Mouse (Mus musculus): ENCODE results near the gene Bcl9.

Gene Bcl9

GRCm38 (mm10) chr3:97294334-97294733 lies 3.4 kb downstream of the Bcl9 start:
- DNase-seq = no peak

GRCm38 (mm10) chr3:97284878-97285277 lies 12.8 kb downstream of the Bcl9 start:
- no peak for DNase-seq

- no peak for DNase-seq
Measured at GRCm38 (mm10) chr3:97284056-97284455, 13.7 kb downstream of the Bcl9 start.

- DNase-seq = no peak
Measured at GRCm38 (mm10) chr3:97281426-97281825, 16.3 kb downstream of the Bcl9 start.

GRCm38 (mm10) chr3:97275708-97276107 lies 22.0 kb downstream of the Bcl9 start:
- DNase-seq = no peak

- DNase-seq = no peak
Measured at GRCm38 (mm10) chr3:97274516-97275230, 23.0 kb downstream of the Bcl9 start.

- no peak for DNase-seq
Measured at GRCm38 (mm10) chr3:97273876-97274275, 23.8 kb downstream of the Bcl9 start.

GRCm38 (mm10) chr3:97265667-97266415 lies 31.9 kb downstream of the Bcl9 start:
- DNase-seq = no peak

- DNase-seq = no peak
Measured at GRCm38 (mm10) chr3:97262235-97262634, 35.5 kb downstream of the Bcl9 start.

- no peak for DNase-seq
Measured at GRCm38 (mm10) chr3:97255706-97256339, 41.9 kb downstream of the Bcl9 start.

GRCm38 (mm10) chr3:97254861-97255465 lies 42.8 kb downstream of the Bcl9 start:
- no peak for DNase-seq

GRCm38 (mm10) chr3:97253823-97254600 lies 43.7 kb downstream of the Bcl9 start:
- DNase-seq = no peak

- DNase-seq = no peak
Measured at GRCm38 (mm10) chr3:97252896-97253295, 44.8 kb downstream of the Bcl9 start.

- no peak for DNase-seq
Measured at GRCm38 (mm10) chr3:97242629-97243167, 55.0 kb downstream of the Bcl9 start.

GRCm38 (mm10) chr3:97241826-97242225 lies 55.9 kb downstream of the Bcl9 start:
- no peak for DNase-seq

GRCm38 (mm10) chr3:97239793-97240192 lies 57.9 kb downstream of the Bcl9 start:
- DNase-seq = no peak

GRCm38 (mm10) chr3:97239316-97239715 lies 58.4 kb downstream of the Bcl9 start:
- DNase-seq = no peak

GRCm38 (mm10) chr3:97238521-97238920 lies 59.2 kb downstream of the Bcl9 start:
- no peak for DNase-seq

GRCm38 (mm10) chr3:97237403-97237802 lies 60.3 kb downstream of the Bcl9 start:
- DNase-seq = no peak

- no peak for DNase-seq
Measured at GRCm38 (mm10) chr3:97234797-97235196, 62.9 kb downstream of the Bcl9 start.

- no peak for DNase-seq
Measured at GRCm38 (mm10) chr3:97232328-97232727, 65.4 kb downstream of the Bcl9 start.

- no peak for DNase-seq
Measured at GRCm38 (mm10) chr3:97231857-97232256, 65.9 kb downstream of the Bcl9 start.
